Mouse (Mus musculus): ENCODE data around the gene Atp5mpl.

Gene Atp5mpl

GRCm38 (mm10) chr12:111966683-111967173, at the start of gene Atp5mpl:
Gene Atp5mpl (minus strand): TSS chr12:111966977.
- DNase-seq (ENCODE audit: low read depth, low spot score), result peak; percentile 98

GRCm38 (mm10) chr12:112016346-112016745, 49.6 kb upstream of the Atp5mpl start:
- DNase-seq (ENCODE audit: low read depth, low spot score), result no peak

GRCm38 (mm10) chr12:112013271-112013801, 46.6 kb upstream of the Atp5mpl start:
- DNase-seq (ENCODE audit: low read depth, low spot score), result no peak

- no peak for DNase-seq (ENCODE audit: low read depth, low spot score)
These were observed 45.9 kb upstream of the Atp5mpl start for GRCm38 (mm10) chr12:112012511-112013270.

GRCm38 (mm10) chr12:112001223-112001622, 34.4 kb upstream of the Atp5mpl start:
- DNase-seq (ENCODE audit: low read depth, low spot score), result peak; percentile 68

- DNase-seq (ENCODE audit: low read depth, low spot score), result no peak
These were observed 33.0 kb upstream of the Atp5mpl start for GRCm38 (mm10) chr12:111999735-112000134.

GRCm38 (mm10) chr12:111995161-111995560, 28.4 kb upstream of the Atp5mpl start:
- no peak for DNase-seq (ENCODE audit: low read depth, low spot score)

GRCm38 (mm10) chr12:111992626-111993025, 25.8 kb upstream of the Atp5mpl start:
- DNase-seq (ENCODE audit: low read depth, low spot score), result no peak

- no peak for DNase-seq (ENCODE audit: low read depth, low spot score)
These were observed 20.0 kb upstream of the Atp5mpl start for GRCm38 (mm10) chr12:111986756-111987155.

- DNase-seq (ENCODE audit: low read depth, low spot score), result no peak
These were observed 16.4 kb upstream of the Atp5mpl start for GRCm38 (mm10) chr12:111983165-111983564.

- no peak for DNase-seq (ENCODE audit: low read depth, low spot score)
These were observed 15.1 kb upstream of the Atp5mpl start for GRCm38 (mm10) chr12:111981831-111982230.

GRCm38 (mm10) chr12:111980887-111981367, 14.2 kb upstream of the Atp5mpl start, which contains the start of gene Rd3l:
Gene Rd3l (minus strand): TSS chr12:111981317.
- no peak for DNase-seq (ENCODE audit: low read depth, low spot score)

- DNase-seq (ENCODE audit: low read depth, low spot score), result no peak
These were observed 11.5 kb upstream of the Atp5mpl start for GRCm38 (mm10) chr12:111978274-111978673.

- DNase-seq (ENCODE audit: low read depth, low spot score), result no peak
These were observed 10.4 kb upstream of the Atp5mpl start for GRCm38 (mm10) chr12:111977138-111977537.

- DNase-seq (ENCODE audit: low read depth, low spot score), result no peak
These were observed 7.8 kb upstream of the Atp5mpl start for GRCm38 (mm10) chr12:111974578-111974977.

GRCm38 (mm10) chr12:111972504-111972903, 5.7 kb upstream of the Atp5mpl start:
- DNase-seq (ENCODE audit: low read depth, low spot score), result no peak

- no peak for DNase-seq (ENCODE audit: low read depth, low spot score)
These were observed 4.5 kb upstream of the Atp5mpl start, which contains the start of gene Tdrd9 for GRCm38 (mm10) chr12:111971231-111971686. Gene Tdrd9 (plus strand): TSS chr12:111971559.

GRCm38 (mm10) chr12:111970085-111970484, 3.3 kb upstream of the Atp5mpl start:
- no peak for DNase-seq (ENCODE audit: low read depth, low spot score)

- DNase-seq (ENCODE audit: low read depth, low spot score), result no peak
These were observed 3.4 kb downstream of the Atp5mpl start for GRCm38 (mm10) chr12:111963339-111963738.

- DNase-seq (ENCODE audit: low read depth, low spot score), result peak; percentile 81
These were observed 8.5 kb downstream of the Atp5mpl start for GRCm38 (mm10) chr12:111958101-111958865.

- no peak for DNase-seq (ENCODE audit: low read depth, low spot score)
These were observed 10.6 kb downstream of the Atp5mpl start for GRCm38 (mm10) chr12:111956173-111956572.

GRCm38 (mm10) chr12:111951701-111952100, 15.1 kb downstream of the Atp5mpl start:
- no peak for DNase-seq (ENCODE audit: low read depth, low spot score)
